Mouse (Mus musculus): ENCODE measurements around the gene Olfr722. TPM values are rescaled to one million over a fixed set of nuclear protein-coding genes. Genes with fewer than 3 reads are reported as not detected.
"Not testable (repeated sequence)": the region's sequence is repeated elsewhere in the genome, so short reads cannot be mapped to it uniquely, and the experiment has no call there.

Gene Olfr722
- not detected in 2 replicates for total RNA-seq (2017)

DNA sequence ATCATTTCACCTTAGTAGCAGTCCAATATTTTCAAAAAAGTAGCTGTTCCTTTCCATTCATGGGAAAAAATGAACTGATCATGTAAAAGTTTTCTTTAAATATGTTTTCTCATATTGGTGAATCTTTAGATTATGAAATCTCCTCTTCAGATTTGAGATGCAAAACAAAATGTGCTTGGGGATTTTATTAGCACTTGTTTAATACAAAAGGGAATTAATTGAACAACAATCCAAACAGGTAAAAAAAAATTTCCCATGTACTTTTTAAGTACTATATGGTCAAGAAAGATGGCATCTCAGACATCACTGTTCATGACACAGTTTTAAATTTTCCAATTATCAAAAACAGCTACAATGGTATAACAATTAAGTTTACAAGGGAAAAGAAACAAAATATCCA lies at the start of gene Olfr722:
TSS of gene Olfr722 (minus strand) at position 101 of the 400 bp plus-strand sequence.
- ATAC-seq (ENCODE audit: extremely low read depth, insufficient number of reproducible peaks, low FRiP score, poor library complexity, severe bottlenecking): no peak

DNA sequence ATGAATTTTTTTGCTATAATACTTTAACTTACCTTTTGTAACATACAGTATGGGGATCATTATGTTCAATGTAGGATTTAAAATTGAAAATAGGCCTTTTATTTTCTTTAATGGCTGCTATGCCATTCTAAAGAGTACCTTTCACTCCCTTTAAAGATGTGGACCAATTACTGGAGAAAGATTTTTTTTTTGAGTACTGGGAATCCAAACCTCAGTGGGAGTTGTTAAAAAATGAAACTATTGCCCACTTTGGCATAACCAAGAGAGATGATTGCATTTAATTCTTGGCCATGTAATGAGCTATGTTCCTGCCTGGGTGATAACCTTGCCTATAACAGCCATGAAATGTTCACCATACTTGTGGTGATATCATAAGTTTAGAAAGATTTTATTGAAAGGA lies 29.9 kb upstream of the Olfr722 start, which contains the start of gene Olfr723:
TSS of gene Olfr723 (minus strand) at position 101 of the 400 bp plus-strand sequence.
- not testable (repeated sequence) for ATAC-seq (ENCODE audit: extremely low read depth, insufficient number of reproducible peaks, low FRiP score, poor library complexity, severe bottlenecking)

GRCm38 (mm10) chr14:49860387-49860786 lies 41.4 kb downstream of the Olfr722 start:
- ATAC-seq (ENCODE audit: extremely low read depth, insufficient number of reproducible peaks, low FRiP score, poor library complexity, severe bottlenecking): no peak

Other genes starting within 250 kb of the Olfr722 start
- gene Armh4, start 118.6 kb downstream of the Olfr722 start, total RNA-seq (2017): not detected in 2 replicates
- not detected in 2 replicates for gene Olfr723, start 29.8 kb upstream of the Olfr722 start, total RNA-seq (2017)
- not detected in 2 replicates for gene Olfr724, start 61.3 kb upstream of the Olfr722 start, total RNA-seq (2017)
- gene Olfr725, start 138.4 kb upstream of the Olfr722 start, total RNA-seq (2017): not detected in 2 replicates
- gene Olfr726, start 189.0 kb upstream of the Olfr722 start, total RNA-seq (2017): not detected in 2 replicates
- not detected in 2 replicates for gene Olfr727, start 221.2 kb upstream of the Olfr722 start, total RNA-seq (2017)
- not detected in 2 replicates for gene Olfr728, start 240.7 kb upstream of the Olfr722 start, total RNA-seq (2017)